Mouse (Mus musculus) B cell, adult (primary cell): Measurements from ENCODE around the gene Nkapl. TPM values are rescaled to one million over a fixed set of nuclear protein-coding genes. Genes with fewer than 3 reads are reported as not detected.

ENCODE experiments used
- total RNA-seq: library from RNA; stranded (reverse); gene quantifications from 4 replicates; pipeline ENCODE4 v1.2.4, GENCODE M21; 2023; ENCODE audit not compliant: inconsistent age

Nkapl gene
- not detected in 4 replicates for total RNA-seq

GRCm38 (mm10) chr13:21468061-21469019 is at the start of gene Nkapl:
Nkapl (minus strand) TSS chr13:21468509.

GRCm38 (mm10) chr13:21501182-21501581 is 32.9 kb upstream of the Nkapl start, which contains the start of gene Gm11273:
Gm11273 (minus strand) TSS chr13:21501418.

GRCm38 (mm10) chr13:21495080-21495479 is 26.8 kb upstream of the Nkapl start, which contains the start of gene AK157302:
AK157302 (plus strand) TSS chr13:21495223.

GRCm38 (mm10) chr13:21478759-21479670 is 10.7 kb upstream of the Nkapl start, which contains the start of the genes Zkscan4 and Gm10065:
Zkscan4 (plus strand) TSS chr13:21478907.
Gm10065 (minus strand) TSS chr13:21479441.

GRCm38 (mm10) chr13:21453449-21453848 is 14.9 kb downstream of the Nkapl start, which contains the start of gene Zscan26:
Zscan26 (minus strand) TSS chr13:21453730.

GRCm38 (mm10) chr13:21440503-21441206 is 27.7 kb downstream of the Nkapl start, which contains the start of gene Pgbd1:
Pgbd1 (minus strand) TSS chr13:21441058.

Other genes with a start within 250 kb of the Nkapl start
- gene Gpx5, start 175.8 kb downstream of the Nkapl start, total RNA-seq, result not detected in 4 replicates
- gene Gpx6, start 156.4 kb downstream of the Nkapl start, total RNA-seq, result not detected in 4 replicates
- gene Olfr1367, start 121.6 kb downstream of the Nkapl start, total RNA-seq, result not detected in 4 replicates
- 1.7 to 2.2 TPM (median 1.8 TPM) in 4 replicates for gene Zscan12, start 105.7 kb downstream of the Nkapl start, total RNA-seq
- 53.7 to 61.2 TPM (median 58.4 TPM) in 4 replicates for gene Zkscan3, start 65.8 kb downstream of the Nkapl start, total RNA-seq
- 0.19 to 0.39 TPM (median 0.24 TPM) in 3 of 4 replicates, not detected in the other for gene Pgbd1, start 27.5 kb downstream of the Nkapl start, total RNA-seq
- gene Zscan26, start 14.8 kb downstream of the Nkapl start, total RNA-seq, result 36.7 to 39.7 TPM (median 37.9 TPM) in 4 replicates
- not detected in 4 replicates for gene Zkscan4, start 10.4 kb upstream of the Nkapl start, total RNA-seq
- gene Gm10065, start 10.9 kb upstream of the Nkapl start, total RNA-seq, result not detected in 4 replicates
- gene AK157302, start 26.7 kb upstream of the Nkapl start, total RNA-seq, result 3.9 to 5.8 TPM (median 5.4 TPM) in 4 replicates
- 17.1 to 23.9 TPM (median 22.6 TPM) in 4 replicates for gene Gm11273, start 32.9 kb upstream of the Nkapl start, total RNA-seq
- gene Zkscan8, start 62.6 kb upstream of the Nkapl start, total RNA-seq, result 11.4 to 14.0 TPM (median 12.5 TPM) in 4 replicates
- gene Olfr1366, start 74.3 kb upstream of the Nkapl start, total RNA-seq, result not detected in 4 replicates
- gene Olfr1535, start 91.4 kb upstream of the Nkapl start, total RNA-seq, result not detected in 4 replicates
- not detected in 4 replicates for gene Olfr1364, start 113.2 kb upstream of the Nkapl start, total RNA-seq
- gene Olfr1362, start 145.5 kb upstream of the Nkapl start, total RNA-seq, result not detected in 4 replicates
- not detected in 4 replicates for gene Olfr11, start 174.0 kb upstream of the Nkapl start, total RNA-seq
- not detected in 4 replicates for gene Olfr1361, start 194.9 kb upstream of the Nkapl start, total RNA-seq
- not detected in 4 replicates for gene Olfr1360, start 208.9 kb upstream of the Nkapl start, total RNA-seq
- not detected in 4 replicates for gene Olfr1359, start 229.6 kb upstream of the Nkapl start, total RNA-seq
- gene Hist1h2bl, start 247.6 kb upstream of the Nkapl start, total RNA-seq, result 101 to 134 TPM (median 110 TPM) in 4 replicates
- gene Hist1h2ai, start 247.9 kb upstream of the Nkapl start, total RNA-seq, result 57.4 to 111 TPM (median 95.3 TPM) in 4 replicates
- 119 to 230 TPM (median 147 TPM) in 4 replicates for gene Hist1h3h, start 249.2 kb upstream of the Nkapl start, total RNA-seq